Mouse (Mus musculus) olfactory bulb, adult 2 months (tissue): ENCODE results near the gene Ahdc1.

Source experiments
- CTCF ChIP-seq: fragments of 200-500 bp; IDR thresholded peaks from 2 replicates; pipeline ENCODE4 v1.5.1; 2012; ENCODE audit warnings: low read depth, mild to moderate bottlenecking, low read length, moderate library complexity; ENCODE audit not compliant: insufficient read depth
- POLR2A ChIP-seq: fragments of 200-500 bp; IDR thresholded peaks from 2 replicates; pipeline ENCODE4 v1.6.1; 2012; ENCODE audit warnings: mild to moderate bottlenecking, low read depth, low read length, moderate library complexity; ENCODE audit not compliant: insufficient read depth

DNA sequence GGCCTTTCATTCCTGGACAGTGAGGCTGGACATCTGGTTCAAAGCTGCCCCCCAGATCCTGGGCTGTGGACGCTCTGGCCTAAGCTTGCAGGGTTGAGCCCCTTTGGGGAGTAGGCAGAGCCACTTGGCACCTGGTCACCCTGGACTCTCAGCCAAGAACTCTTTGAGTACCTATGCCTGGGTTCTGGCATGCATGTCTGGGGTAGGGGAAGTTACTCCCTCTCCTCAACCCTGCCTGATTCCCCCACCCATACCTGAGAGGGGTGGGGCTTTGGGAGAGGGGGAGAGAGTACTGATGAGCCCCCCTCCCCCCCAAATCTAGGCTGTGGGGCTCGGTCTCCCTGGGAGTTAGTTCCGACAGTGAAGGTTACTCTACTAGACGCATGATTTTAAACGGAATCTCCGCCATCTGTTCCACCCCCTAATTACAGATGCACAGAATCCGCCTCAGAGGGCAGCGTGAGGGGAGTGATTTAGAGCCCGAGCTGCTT is 10.2 kb downstream of the Ahdc1 start:
- no peak for TF ChIP-seq CTCF
- TF ChIP-seq POLR2A = no peak
